Mouse (Mus musculus) induced T-regulatory cell, adult 2 months (primary cell): ENCODE results near the gene Smyd4.

ENCODE experiments used
- DNase-seq: peaks from one replicate; pipeline ENCODE4 v3.0.0-alpha.2; 2012; ENCODE audit warnings: low read depth

Smyd4 gene

GRCm38 (mm10) chr11:75348199-75348889, at the start of gene Smyd4, which contains the start of gene Rpa1:
TSS of gene Smyd4 (plus strand) at chr11:75348433.
TSS of gene Rpa1 (minus strand) at chr11:75348324.
- peak; percentile 96 for DNase-seq

GRCm38 (mm10) chr11:75298491-75298890, 49.7 kb upstream of the Smyd4 start:
- DNase-seq = no peak

GRCm38 (mm10) chr11:75299786-75300185, 48.4 kb upstream of the Smyd4 start:
- DNase-seq = no peak

GRCm38 (mm10) chr11:75300954-75301353, 47.3 kb upstream of the Smyd4 start:
- DNase-seq = no peak

GRCm38 (mm10) chr11:75304797-75305196, 43.4 kb upstream of the Smyd4 start:
- no peak for DNase-seq

GRCm38 (mm10) chr11:75308650-75309049, 39.6 kb upstream of the Smyd4 start:
- no peak for DNase-seq

- DNase-seq = no peak
Observed at GRCm38 (mm10) chr11:75310813-75311212, 37.4 kb upstream of the Smyd4 start.

- no peak for DNase-seq
Observed at GRCm38 (mm10) chr11:75311751-75312150, 36.5 kb upstream of the Smyd4 start.

GRCm38 (mm10) chr11:75313834-75314233, 34.4 kb upstream of the Smyd4 start:
- no peak for DNase-seq

GRCm38 (mm10) chr11:75318351-75319221, 29.6 kb upstream of the Smyd4 start:
- DNase-seq = peak; percentile 73

- no peak for DNase-seq
Observed at GRCm38 (mm10) chr11:75319246-75319645, 29.0 kb upstream of the Smyd4 start.

GRCm38 (mm10) chr11:75323326-75323737, 24.9 kb upstream of the Smyd4 start:
- peak; percentile 21 for DNase-seq

GRCm38 (mm10) chr11:75324433-75324832, 23.8 kb upstream of the Smyd4 start:
- DNase-seq = no peak

- DNase-seq = no peak
Observed at GRCm38 (mm10) chr11:75325116-75325968, 22.9 kb upstream of the Smyd4 start.

GRCm38 (mm10) chr11:75325969-75326311, 22.3 kb upstream of the Smyd4 start:
- no peak for DNase-seq

GRCm38 (mm10) chr11:75336676-75337075, 11.6 kb upstream of the Smyd4 start:
- peak; percentile 88 for DNase-seq

GRCm38 (mm10) chr11:75337246-75337645, 11.0 kb upstream of the Smyd4 start:
- DNase-seq = peak; percentile 77

GRCm38 (mm10) chr11:75340076-75340475, 8.2 kb upstream of the Smyd4 start:
- DNase-seq = no peak

- DNase-seq = no peak
Observed at GRCm38 (mm10) chr11:75340698-75341345, 7.4 kb upstream of the Smyd4 start.

GRCm38 (mm10) chr11:75343096-75343495, 5.1 kb upstream of the Smyd4 start:
- DNase-seq = no peak

- DNase-seq = peak; percentile 70
Observed at GRCm38 (mm10) chr11:75344163-75344562, 4.1 kb upstream of the Smyd4 start.

- no peak for DNase-seq
Observed at GRCm38 (mm10) chr11:75344716-75345115, 3.5 kb upstream of the Smyd4 start.
